Comparison of ENCODE assay signal across 36 mouse cellular contexts in genomic region chr15:103028916-103029512, GRCm38 (mm10). TPM values are rescaled to one million over a fixed set of nuclear protein-coding genes. Genes with fewer than 3 reads are reported as not detected.
DNase-seq lines count a peak whose midpoint lies in the region; ATAC-seq and TF ChIP-seq lines count a peak whose summit lies in the region.
"Had no signal": no experiment of that assay in that cellular context is flagged by ENCODE, and none has a peak within 500 bp of the region (broad histone marks: within the 10 kb centered on the region; RNA-seq: fewer than 3 reads in every experiment).

No protein-coding gene starts in this region.

- 10% methylated on average over 9 of the region's 9 CpGs for WGBS in hindbrain, embryonic 11.5 days
- WGBS in hindbrain, postnatal 0 days = 15% methylated on average over 9 of the region's 9 CpGs
- 14% methylated on average over 9 of the region's 9 CpGs for WGBS in hindbrain, embryonic 14.5 days
- WGBS in neural tube, embryonic 13.5 days = 19% methylated on average over 9 of the region's 9 CpGs
- 33% methylated on average over 9 of the region's 9 CpGs for WGBS in lung, postnatal 0 days

- no peaks in the 10 kb centered on the region; the same call in 1 of the 2 replicates for H3K4me1 ChIP-seq in hindbrain, embryonic 11.5 days (replicated peaks; ENCODE audit: control insufficient read depth, insufficient read depth, low read length)
- no peaks in the 10 kb centered on the region for H3K4me1 ChIP-seq in hindbrain, postnatal 0 days (ENCODE audit: insufficient read depth, low read length)
- H3K4me1 ChIP-seq in hindbrain, embryonic 14.5 days (replicated peaks; ENCODE audit: control insufficient read depth, insufficient read depth, low read length) = no peaks in the 10 kb centered on the region; the same call in 1 of the 2 replicates
- H3K4me1 ChIP-seq in neural tube, embryonic 13.5 days (replicated peaks) = peaks cover 97% of the 10 kb centered on the region
- H3K4me1 ChIP-seq in lung, postnatal 0 days (ENCODE audit: insufficient read depth, low read depth, low read length) = no peaks in the 10 kb centered on the region
- H3K4me1 ChIP-seq: forebrain, embryonic 12.5 days; lung, embryonic 15.5 days had no signal

- DNase-seq in hindbrain, embryonic 11.5 days (ENCODE audit: low spot score) = peak; percentile 50
- DNase-seq in hindbrain, postnatal 0 days (ENCODE audit: low spot score) = no peak
- peak; percentile 59 for DNase-seq in embryo, embryonic 11 days
- DNase-seq in hindbrain, embryonic 14.5 days (ENCODE audit: low spot score) = no peak
- no peak for DNase-seq in layer of hippocampus, postnatal 10 days (ENCODE audit: low spot score in 2 of 2)
- no peak for DNase-seq in lung, postnatal 0 days (ENCODE audit: low spot score)
- no peak for DNase-seq in lung, postnatal 4 days
- DNase-seq: adrenal gland, postnatal 10 days; cerebellum, postnatal 14 days; gastrocnemius, postnatal 10 days; heart, postnatal 14 days; kidney, adult 9 months; kidney, postnatal 10 days; layer of hippocampus, adult 9-11 months; lung, postnatal 36 days; right cerebral cortex, adult 18-20 months; spleen, adult 18-20 months; thymus, adult 18-20 months; thymus, postnatal 25 days had no signal

- H3K27ac ChIP-seq in hindbrain, embryonic 11.5 days (ENCODE audit: low read depth, low read length) = peak overlapping the region; percentile 90
- no peak overlapping the region for H3K27ac ChIP-seq in hindbrain, postnatal 0 days
- peak overlapping the region; percentile 81 for H3K27ac ChIP-seq in hindbrain, embryonic 14.5 days
- peak overlapping the region; percentile 92 for H3K27ac ChIP-seq in neural tube, embryonic 13.5 days (replicated peaks)
- no peak overlapping the region for H3K27ac ChIP-seq in lung, postnatal 0 days (ENCODE audit: low read length)
- H3K27ac ChIP-seq: forebrain, embryonic 12.5 days; limb, embryonic 13.5 days; lung, embryonic 15.5 days had no signal

- peak overlapping the region; percentile 73; the same call in 1 of the 2 replicates for H3K9ac ChIP-seq in hindbrain, embryonic 11.5 days (ENCODE audit: low read depth, low read length)
- H3K9ac ChIP-seq in hindbrain, postnatal 0 days (replicated peaks; ENCODE audit: low read length) = no peak overlapping the region
- H3K9ac ChIP-seq in hindbrain, embryonic 14.5 days = 0 out of 2 replicates have a peak overlapping the region, but pooled peaks have one; percentile 56
- H3K9ac ChIP-seq in neural tube, embryonic 13.5 days = peak overlapping the region; percentile 81; the same call in 1 of the 2 replicates
- no peak overlapping the region for H3K9ac ChIP-seq in lung, postnatal 0 days (replicated peaks; ENCODE audit: low read depth)
- H3K9ac ChIP-seq: forebrain, embryonic 12.5 days; limb, embryonic 13.5 days; lung, embryonic 15.5 days had no signal

- TF ChIP-seq EP300 in lung, postnatal 0 days (IDR thresholded peaks at IDR 0.05) = no peak

- no peaks in the 10 kb centered on the region for H3K36me3 ChIP-seq in hindbrain, embryonic 11.5 days (ENCODE audit: control insufficient read depth, insufficient read depth, low read length)
- no peaks in the 10 kb centered on the region for H3K36me3 ChIP-seq in hindbrain, postnatal 0 days (ENCODE audit: insufficient read depth, low read length)
- H3K36me3 ChIP-seq in hindbrain, embryonic 14.5 days (replicated peaks; ENCODE audit: control insufficient read depth, insufficient read depth) = no peaks in the 10 kb centered on the region
- H3K36me3 ChIP-seq in neural tube, embryonic 13.5 days = no peaks in the 10 kb centered on the region
- H3K36me3 ChIP-seq in lung, postnatal 0 days (ENCODE audit: insufficient read depth, low read length) = no peaks in the 10 kb centered on the region
- H3K36me3 ChIP-seq: forebrain, embryonic 12.5 days; limb, embryonic 13.5 days; lung, embryonic 15.5 days had no signal

- no peak overlapping the region for H3K4me3 ChIP-seq in hindbrain, embryonic 11.5 days (ENCODE audit: low read depth, low read length)
- no peak overlapping the region for H3K4me3 ChIP-seq in hindbrain, postnatal 0 days (ENCODE audit: low read length)
- no peak overlapping the region for H3K4me3 ChIP-seq in hindbrain, embryonic 14.5 days (replicated peaks; ENCODE audit: low read length)
- peak overlapping the region; percentile 38; the same call in 1 of the 2 replicates for H3K4me3 ChIP-seq in neural tube, embryonic 13.5 days
- H3K4me3 ChIP-seq in lung, postnatal 0 days (ENCODE audit: low read depth, low read length) = no peak overlapping the region
- H3K4me3 ChIP-seq: erythroblast, embryonic 14.5 days; forebrain, embryonic 12.5 days; limb, embryonic 13.5 days; lung, embryonic 15.5 days; megakaryocyte, embryonic 14.5 days had no signal

- no peaks in the 10 kb centered on the region for H3K9me3 ChIP-seq in hindbrain, embryonic 11.5 days (ENCODE audit: control insufficient read depth, low read length)
- no peaks in the 10 kb centered on the region for H3K9me3 ChIP-seq in hindbrain, postnatal 0 days (ENCODE audit: low read length)
- no peaks in the 10 kb centered on the region for H3K9me3 ChIP-seq in hindbrain, embryonic 14.5 days (ENCODE audit: control insufficient read depth, low read length)
- H3K9me3 ChIP-seq in neural tube, embryonic 13.5 days = no peaks in the 10 kb centered on the region
- H3K9me3 ChIP-seq in lung, postnatal 0 days (ENCODE audit: low read length) = no peaks in the 10 kb centered on the region
- H3K9me3 ChIP-seq: forebrain, embryonic 12.5 days; limb, embryonic 13.5 days; lung, embryonic 15.5 days had no signal

- H3K27me3 ChIP-seq in hindbrain, embryonic 11.5 days (ENCODE audit: control insufficient read depth, insufficient read depth, low read length) = peaks cover 88% of the 10 kb centered on the region
- peaks cover 85% of the 10 kb centered on the region for H3K27me3 ChIP-seq in hindbrain, postnatal 0 days (ENCODE audit: insufficient read depth, low read length)
- peaks cover 94% of the 10 kb centered on the region for H3K27me3 ChIP-seq in hindbrain, embryonic 14.5 days (ENCODE audit: control insufficient read depth, insufficient read depth, low read length)
- H3K27me3 ChIP-seq in neural tube, embryonic 13.5 days = no peaks in the 10 kb centered on the region
- H3K27me3 ChIP-seq in lung, postnatal 0 days (replicated peaks; ENCODE audit: insufficient read depth, low read length) = peaks cover 65% of the 10 kb centered on the region
- H3K27me3 ChIP-seq: Patski had no signal

- TF ChIP-seq CTCF in hindbrain, postnatal 0 days (IDR thresholded peaks at IDR 0.05; ENCODE audit: low read depth) = no peak
- TF ChIP-seq CTCF in lung, postnatal 0 days (IDR thresholded peaks at IDR 0.05) = no peak

- peak overlapping the region; percentile 33; the same call in 1 of the 2 replicates for H3K4me2 ChIP-seq in hindbrain, embryonic 11.5 days (replicated peaks; ENCODE audit: low read depth, low read length)
- no peak overlapping the region for H3K4me2 ChIP-seq in hindbrain, postnatal 0 days (ENCODE audit: low read depth, low read length)
- peak overlapping the region; percentile 51 for H3K4me2 ChIP-seq in hindbrain, embryonic 14.5 days (replicated peaks)
- H3K4me2 ChIP-seq in neural tube, embryonic 13.5 days = peak overlapping the region; percentile 63
- no peak overlapping the region for H3K4me2 ChIP-seq in lung, postnatal 0 days (replicated peaks; ENCODE audit: low read depth, low read length)
- H3K4me2 ChIP-seq: forebrain, embryonic 12.5 days; limb, embryonic 13.5 days; liver, embryonic 11.5 days; lung, embryonic 15.5 days had no signal

- peak; percentile 24; the same call in 1 of the 2 replicates for ATAC-seq in hindbrain, embryonic 11.5 days (ENCODE audit: low FRiP score)
- ATAC-seq in hindbrain, postnatal 0 days = no peak
- ATAC-seq in hindbrain, embryonic 14.5 days (ENCODE audit: low FRiP score) = no peak
- ATAC-seq in neural tube, embryonic 13.5 days (ENCODE audit: low read depth) = no peak
- no peak for ATAC-seq in lung, postnatal 0 days
- ATAC-seq: intestine, embryonic 16.5 days; midbrain, embryonic 16.5 days; Patski had no signal

RNA-seq across cellular contexts. Expression of gene Hoxc4, which starts 10.3 kb away (rescaled TPM):
- 37.3 and 37.8 TPM in 2 replicates for polyA plus RNA-seq in hindbrain, embryonic 11.5 days (2014; fragmentation: Nextera tagmentation; extraction: Ambion mirVana)
- 12.5 and 13.1 TPM in 2 replicates for total RNA-seq in hindbrain, postnatal 0 days (2014; rRNA removed)
- polyA plus RNA-seq in hindbrain, postnatal 0 days (2015; fragmentation: Nextera tagmentation; extraction: Ambion mirVana) = 33.0 and 35.4 TPM in 2 replicates
- polyA plus RNA-seq in hindbrain, embryonic 14.5 days (2014; fragmentation: Nextera tagmentation; extraction: Ambion mirVana) = 74.9 and 90.0 TPM in 2 replicates
- polyA plus RNA-seq in neural tube, embryonic 13.5 days (2015; fragmentation: Nextera tagmentation; extraction: Ambion mirVana) = 40.2 and 49.9 TPM in 2 replicates
- total RNA-seq in layer of hippocampus, postnatal 10 days (2021) = not detected
- polyA plus RNA-seq in lung, postnatal 0 days (2015; fragmentation: Nextera tagmentation; extraction: Ambion mirVana) = 0.21 and 0.23 TPM in 2 replicates
- total RNA-seq: left cerebral cortex, adult 18-20 months; left cerebral cortex, postnatal 36 days had no signal
- polyA plus RNA-seq: cortical plate, adult 2 months; forebrain, embryonic 12.5 days; midbrain, embryonic 16.5 days had no signal

RNA-seq across cellular contexts. Expression of gene Hoxc6, which starts 31.0 kb away (rescaled TPM):
- polyA plus RNA-seq in hindbrain, embryonic 11.5 days (2014; fragmentation: Nextera tagmentation; extraction: Ambion mirVana) = 0.45 and 5.4 TPM in 2 replicates
- total RNA-seq in hindbrain, postnatal 0 days (2014; rRNA removed) = 0.43 and 1.4 TPM in 2 replicates
- polyA plus RNA-seq in hindbrain, postnatal 0 days (2015; fragmentation: Nextera tagmentation; extraction: Ambion mirVana) = 0.59 and 1.2 TPM in 2 replicates
- polyA plus RNA-seq in hindbrain, embryonic 14.5 days (2014; fragmentation: Nextera tagmentation; extraction: Ambion mirVana) = 20.9 and 24.8 TPM in 2 replicates
- polyA plus RNA-seq in neural tube, embryonic 13.5 days (2015; fragmentation: Nextera tagmentation; extraction: Ambion mirVana) = 46.8 and 51.1 TPM in 2 replicates
- total RNA-seq in layer of hippocampus, postnatal 10 days (2021) = not detected
- not detected in 2 replicates for polyA plus RNA-seq in lung, postnatal 0 days (2015; fragmentation: Nextera tagmentation; extraction: Ambion mirVana)
- total RNA-seq: heart, postnatal 14 days; left cerebral cortex, adult 18-20 months; left cerebral cortex, postnatal 36 days had no signal
- polyA plus RNA-seq: cortical plate, adult 2 months; erythroblast, embryonic 14.5 days; forebrain, embryonic 12.5 days; liver, embryonic 16.5 days; midbrain, embryonic 16.5 days had no signal

RNA-seq across cellular contexts. Expression of gene Hoxc8, which starts 38.6 kb away (rescaled TPM):
- polyA plus RNA-seq in hindbrain, embryonic 11.5 days (2014; fragmentation: Nextera tagmentation; extraction: Ambion mirVana) = not detected in 2 replicates
- total RNA-seq in hindbrain, postnatal 0 days (2014; rRNA removed) = 0.26 TPM in 1 of 2 replicates, not detected in the other
- not detected in 2 replicates for polyA plus RNA-seq in hindbrain, postnatal 0 days (2015; fragmentation: Nextera tagmentation; extraction: Ambion mirVana)
- polyA plus RNA-seq in hindbrain, embryonic 14.5 days (2014; fragmentation: Nextera tagmentation; extraction: Ambion mirVana) = 9.2 and 22.9 TPM in 2 replicates
- polyA plus RNA-seq in neural tube, embryonic 13.5 days (2015; fragmentation: Nextera tagmentation; extraction: Ambion mirVana) = 75.8 and 85.5 TPM in 2 replicates
- total RNA-seq in layer of hippocampus, postnatal 10 days (2021) = not detected
- not detected in 2 replicates for polyA plus RNA-seq in lung, postnatal 0 days (2015; fragmentation: Nextera tagmentation; extraction: Ambion mirVana)
- total RNA-seq: heart, postnatal 14 days; left cerebral cortex, adult 18-20 months; left cerebral cortex, postnatal 36 days had no signal
- polyA plus RNA-seq: cortical plate, adult 2 months; embryonic facial prominence, embryonic 14.5 days; erythroblast, embryonic 14.5 days; forebrain, embryonic 12.5 days; heart, embryonic 14.5 days; liver, embryonic 16.5 days; lung, embryonic 15.5 days; midbrain, embryonic 16.5 days had no signal

RNA-seq across cellular contexts. Expression of gene Hoxc9, which starts 52.8 kb away (rescaled TPM):
- not detected in 2 replicates for polyA plus RNA-seq in hindbrain, embryonic 11.5 days (2014; fragmentation: Nextera tagmentation; extraction: Ambion mirVana)
- total RNA-seq in hindbrain, postnatal 0 days (2014; rRNA removed) = not detected in 2 replicates
- polyA plus RNA-seq in hindbrain, postnatal 0 days (2015; fragmentation: Nextera tagmentation; extraction: Ambion mirVana) = not detected in 2 replicates
- polyA plus RNA-seq in hindbrain, embryonic 14.5 days (2014; fragmentation: Nextera tagmentation; extraction: Ambion mirVana) = 0.25 and 0.75 TPM in 2 replicates
- polyA plus RNA-seq in neural tube, embryonic 13.5 days (2015; fragmentation: Nextera tagmentation; extraction: Ambion mirVana) = 40.9 and 43.4 TPM in 2 replicates
- not detected for total RNA-seq in layer of hippocampus, postnatal 10 days (2021)
- not detected in 2 replicates for polyA plus RNA-seq in lung, postnatal 0 days (2015; fragmentation: Nextera tagmentation; extraction: Ambion mirVana)
- total RNA-seq: heart, postnatal 14 days; left cerebral cortex, adult 18-20 months; left cerebral cortex, postnatal 36 days had no signal
- polyA plus RNA-seq: cortical plate, adult 2 months; embryonic facial prominence, embryonic 14.5 days; erythroblast, embryonic 14.5 days; forebrain, embryonic 12.5 days; heart, embryonic 14.5 days; liver, embryonic 16.5 days; lung, embryonic 15.5 days; midbrain, embryonic 16.5 days; stomach, embryonic 16.5 days had no signal

Comparison
In these comparisons a context has a peak if more than half of its experiments do, and no peak if none do; other contexts are left out.
1. DNase-seq: peak in hindbrain, embryonic 11.5 days (single experiment) and embryo, embryonic 11 days (single experiment); none in hindbrain, postnatal 0 days (single experiment), hindbrain, embryonic 14.5 days (single experiment), layer of hippocampus, postnatal 10 days (0 of 2), lung, postnatal 0 days (single experiment) and lung, postnatal 4 days (0 of 2).
2. H3K27ac ChIP-seq: peak in hindbrain, embryonic 11.5 days (single experiment), hindbrain, embryonic 14.5 days (single experiment) and neural tube, embryonic 13.5 days (single experiment); none in hindbrain, postnatal 0 days (single experiment) and lung, postnatal 0 days (single experiment).
3. H3K4me2 ChIP-seq: peak in hindbrain, embryonic 11.5 days (single experiment), hindbrain, embryonic 14.5 days (single experiment) and neural tube, embryonic 13.5 days (single experiment); none in hindbrain, postnatal 0 days (single experiment) and lung, postnatal 0 days (single experiment).
4. H3K9ac ChIP-seq: peak in hindbrain, embryonic 11.5 days (single experiment), hindbrain, embryonic 14.5 days (single experiment) and neural tube, embryonic 13.5 days (single experiment); none in hindbrain, postnatal 0 days (single experiment) and lung, postnatal 0 days (single experiment).
5. RNA of gene Hoxc4, which starts 10.3 kb away (polyA plus RNA-seq): 74.9 to 90.0 TPM in hindbrain, embryonic 14.5 days, 40.2 to 49.9 TPM in neural tube, embryonic 13.5 days, 37.3 to 37.8 TPM in hindbrain, embryonic 11.5 days and 33.0 to 35.4 TPM in hindbrain, postnatal 0 days; 0.21 to 0.23 TPM in lung, postnatal 0 days; every median in the first group is over 10 times any median in the second.